Mouse (Mus musculus) E14TG2a.4 (cell line): ENCODE measurements around the gene Car6.

Experiments used
- CTCF ChIP-seq: conservative IDR thresholded peaks from 2 replicates; pipeline ENCODE4 v1.5.1; 2014; ENCODE audit warnings: low read length
- POU5F1 ChIP-seq: IDR thresholded peaks from 2 replicates; pipeline ENCODE4 v1.6.1; 2014; ENCODE audit warnings: low read length, borderline replicate concordance

GRCm38 (mm10) chr4:150155731-150156130, 45.4 kb downstream of the Car6 start:
- no peak for TF ChIP-seq CTCF
- TF ChIP-seq POU5F1, result no peak
